Mouse (Mus musculus): ENCODE results near the gene Rnf216.

The Rnf216 gene

GRCm38 (mm10) chr5:142959576-142960556 is 152.9 kb downstream of the Rnf216 start, which contains the start of gene Fscn1:
TSS of gene Fscn1 (plus strand) at chr5:142960343.
- peak; percentile 95 for DNase-seq (ENCODE audit: low spot score)

GRCm38 (mm10) chr5:142959156-142959555 is 153.6 kb downstream of the Rnf216 start:
- DNase-seq (ENCODE audit: low spot score): no peak

- DNase-seq (ENCODE audit: low spot score): no peak
Measured at GRCm38 (mm10) chr5:142958464-142958863, 154.3 kb downstream of the Rnf216 start.

- DNase-seq (ENCODE audit: low spot score): no peak
Measured at GRCm38 (mm10) chr5:142956956-142957703, 155.7 kb downstream of the Rnf216 start.

GRCm38 (mm10) chr5:142953641-142954040 is 159.2 kb downstream of the Rnf216 start:
- no peak for DNase-seq (ENCODE audit: low spot score)

GRCm38 (mm10) chr5:142950405-142950804 is 162.4 kb downstream of the Rnf216 start:
- no peak for DNase-seq (ENCODE audit: low spot score)

GRCm38 (mm10) chr5:142949580-142949979 is 163.2 kb downstream of the Rnf216 start:
- no peak for DNase-seq (ENCODE audit: low spot score)

GRCm38 (mm10) chr5:142947460-142947859 is 165.3 kb downstream of the Rnf216 start:
- no peak for DNase-seq (ENCODE audit: low spot score)

- DNase-seq (ENCODE audit: low spot score): no peak
Measured at GRCm38 (mm10) chr5:142944979-142945682, 167.7 kb downstream of the Rnf216 start.

Data from retina, embryonic 14.5 days (tissue).